Mouse (Mus musculus) T-helper 1 cell (primary cell): ENCODE measurements around the gene Apex1.
"Not testable (repeated sequence)": the region's sequence is repeated elsewhere in the genome, so short reads cannot be mapped to it uniquely, and the experiment has no call there.

Experiments
- in situ Hi-C: fragments of 300-600 bp; cut with MboI, MseI; formaldehyde crosslinking; loops from one replicate; pipeline ENCODE4 v1.15.1; 2025; ENCODE audit warnings: high pct_unique_total_duplicates

Apex1 gene

GRCm38 (mm10) chr14:50925111-50925920, 548 bp downstream of the Apex1 start:
- in situ Hi-C loops = loop anchor here (5.0 to 25.0 kb wide), 3 partner anchors 53 to 1087 kb away; partner anchors contain the start of genes Tep1, Tmem253 and Zfp219

GRCm38 (mm10) chr14:50927366-50927765, 2.6 kb downstream of the Apex1 start:
- in situ Hi-C loops = loop anchor here (5.0 to 25.0 kb wide), 3 partner anchors 55 to 1085 kb away; partner anchors contain the start of genes Tep1, Tmem253 and Zfp219

- in situ Hi-C loops = loop anchor here (5.0 to 25.0 kb wide), 3 partner anchors 58 to 1082 kb away; partner anchors contain the start of genes Tep1, Tmem253 and Zfp219
These were observed 5.2 kb downstream of the Apex1 start for GRCm38 (mm10) chr14:50929951-50930350.

GRCm38 (mm10) chr14:50930377-50930753, 5.6 kb downstream of the Apex1 start:
- in situ Hi-C loops = loop anchor here (25.0 kb wide), 1 partner anchor 1082 kb away; the partner anchor contains the start of genes Tmem253 and Zfp219

GRCm38 (mm10) chr14:50930754-50931492, 6.2 kb downstream of the Apex1 start, which contains the start of the genes Pip4p1 and Pnp:
TSS of gene Pip4p1 (minus strand) at chr14:50930856.
TSS of gene Pnp (plus strand) at chr14:50931082.
- in situ Hi-C loops = loop anchor here (25.0 kb wide), 1 partner anchor 1081 kb away; the partner anchor contains the start of genes Tmem253 and Zfp219

- in situ Hi-C loops = loop anchor here (25.0 kb wide), 1 partner anchor 1081 kb away; the partner anchor contains the start of genes Tmem253 and Zfp219
These were observed 6.8 kb downstream of the Apex1 start for GRCm38 (mm10) chr14:50931493-50932020.

- in situ Hi-C loops = loop anchor here (25.0 kb wide), 1 partner anchor 1076 kb away; the partner anchor contains the start of genes Tmem253 and Zfp219
These were observed 11.9 kb downstream of the Apex1 start for GRCm38 (mm10) chr14:50936649-50937048.

- in situ Hi-C loops = loop anchor here (25.0 kb wide), 1 partner anchor 1074 kb away; the partner anchor contains the start of genes Tmem253 and Zfp219
These were observed 13.5 kb downstream of the Apex1 start for GRCm38 (mm10) chr14:50938119-50938908.

GRCm38 (mm10) chr14:50938940-50939339, 14.2 kb downstream of the Apex1 start:
- in situ Hi-C loops = loop anchor here (25.0 kb wide), 1 partner anchor 1073 kb away; the partner anchor contains the start of genes Tmem253 and Zfp219

- in situ Hi-C loops = loop anchor here (25.0 kb wide), 1 partner anchor 1068 kb away; the partner anchor contains the start of genes Tmem253 and Zfp219
These were observed 19.3 kb downstream of the Apex1 start, which contains the start of gene Gm49342 for GRCm38 (mm10) chr14:50943932-50944667. TSS of gene Gm49342 (plus strand) at chr14:50944517.

GRCm38 (mm10) chr14:50944668-50945033, 19.9 kb downstream of the Apex1 start:
- in situ Hi-C loops = loop anchor here (25.0 kb wide), 1 partner anchor 1068 kb away; the partner anchor contains the start of genes Tmem253 and Zfp219

GRCm38 (mm10) chr14:50945081-50945480, 20.3 kb downstream of the Apex1 start:
- in situ Hi-C loops = loop anchor here (25.0 kb wide), 1 partner anchor 1067 kb away; the partner anchor contains the start of genes Tmem253 and Zfp219

GRCm38 (mm10) chr14:50945526-50945925, 20.8 kb downstream of the Apex1 start:
- in situ Hi-C loops = loop anchor here (25.0 kb wide), 1 partner anchor 1067 kb away; the partner anchor contains the start of genes Tmem253 and Zfp219

GRCm38 (mm10) chr14:50955487-50955886, 30.7 kb downstream of the Apex1 start:
- in situ Hi-C loops = no loop called here

GRCm38 (mm10) chr14:50955942-50956508, 31.3 kb downstream of the Apex1 start, which contains the start of gene Pnp2:
TSS of gene Pnp2 (plus strand) at chr14:50955992.
- in situ Hi-C loops = not testable (repeated sequence)

GRCm38 (mm10) chr14:50956724-50957123, 32.0 kb downstream of the Apex1 start:
- in situ Hi-C loops = not testable (repeated sequence)

- in situ Hi-C loops = not testable (repeated sequence)
These were observed 32.4 kb downstream of the Apex1 start for GRCm38 (mm10) chr14:50957146-50957545.

GRCm38 (mm10) chr14:50958289-50958995, 33.7 kb downstream of the Apex1 start:
- in situ Hi-C loops = not testable (repeated sequence)
